Mouse (Mus musculus): ENCODE measurements around the gene Lcp1. TPM values are rescaled to one million over a fixed set of nuclear protein-coding genes. Genes with fewer than 3 reads are reported as not detected.

The Lcp1 gene
- polyA plus RNA-seq, 1 experiment, result not detected

DNA sequence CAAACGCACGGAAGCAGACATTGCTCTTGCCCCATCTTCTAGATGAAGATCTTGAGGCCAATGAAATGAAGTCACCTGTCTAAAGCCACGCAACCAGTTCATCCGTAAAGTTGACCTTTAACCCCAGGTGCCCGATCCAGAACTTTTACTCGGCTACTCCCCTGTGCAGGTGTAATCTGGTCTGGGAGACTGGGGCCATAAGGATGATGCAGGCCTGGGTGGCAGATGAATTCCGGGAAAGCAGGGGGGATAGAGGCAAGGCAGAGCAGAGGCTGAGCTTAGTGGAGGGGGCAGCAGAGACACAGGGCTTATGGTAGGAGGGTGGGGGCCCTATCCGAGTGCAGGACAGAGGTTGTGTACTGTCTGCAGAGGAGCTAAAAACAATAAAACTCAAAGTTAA is 43.4 kb downstream of the Lcp1 start:
- TF ChIP-seq CTCF (IDR thresholded peaks at IDR 0.05; ENCODE audit: insufficient read depth, low read depth, low read length), result no peak
- TF ChIP-seq POLR2A (IDR thresholded peaks at IDR 0.05; ENCODE audit: insufficient read depth, low read depth, low read length), result no peak

DNA sequence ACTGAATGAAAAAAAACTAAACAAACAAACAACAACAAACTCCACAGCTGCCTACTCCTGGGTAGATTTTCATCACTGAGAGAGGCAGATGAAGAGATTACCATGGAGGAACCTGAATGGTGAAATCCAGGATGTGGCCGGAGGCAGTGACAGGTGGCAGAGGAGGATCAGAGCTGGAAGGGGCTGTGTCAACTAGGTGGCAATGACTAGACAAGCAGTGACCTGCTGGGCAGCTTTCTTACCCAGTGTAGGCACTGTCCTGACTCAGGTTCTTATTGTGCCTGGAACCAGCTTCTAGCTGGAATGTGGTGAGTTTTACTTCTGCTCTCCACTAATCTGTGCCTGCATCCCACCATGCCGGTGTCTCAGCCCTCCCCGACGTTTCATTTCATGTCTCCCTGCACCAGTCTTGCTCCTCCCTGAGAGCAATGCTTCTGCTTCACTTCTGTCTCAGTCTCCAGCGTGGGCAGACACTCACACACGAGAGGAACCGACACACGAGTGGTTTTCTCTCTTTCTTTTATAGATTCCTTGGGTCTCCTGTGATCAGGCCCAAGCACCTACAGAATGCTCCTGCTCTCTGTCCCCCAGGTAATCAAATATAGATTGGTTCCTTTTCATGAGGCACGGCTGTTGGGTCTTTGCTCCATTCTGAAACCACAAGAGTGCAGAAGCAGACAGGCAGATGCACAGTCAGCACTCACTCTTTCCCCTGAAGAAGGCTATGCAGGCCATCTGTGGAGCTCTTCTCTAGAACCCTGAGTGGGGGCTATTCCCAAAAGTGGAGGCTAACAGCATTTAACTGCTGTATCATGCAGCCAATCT is 44.0 kb downstream of the Lcp1 start:
- 77% methylated on average over 9 of the region's 9 CpGs for WGBS

More for the DNA sequence above, 43.4 kb downstream of the Lcp1 start:
- Histone ChIP-seq H3K27ac (ENCODE audit: insufficient read depth, low read depth, low read length) (no peak overlapping the region), H3K4me1 (ENCODE audit: control insufficient read depth, insufficient read depth, low read length) (no peaks in the 10 kb centered on the region), H3K4me3 (ENCODE audit: insufficient read depth, low read depth, low read length) (no peak overlapping the region)
- WGBS, result 91% methylated on average over 8 of the region's 8 CpGs

GRCm38 (mm10) chr14:75175781-75176180 is 44.9 kb downstream of the Lcp1 start:
- TF ChIP-seq CTCF (IDR thresholded peaks at IDR 0.05; ENCODE audit: insufficient read depth, low read depth, low read length), result no peak
- TF ChIP-seq POLR2A (IDR thresholded peaks at IDR 0.05; ENCODE audit: insufficient read depth, low read depth, low read length), result no peak
- no peak overlapping the region for H3K27ac ChIP-seq (ENCODE audit: insufficient read depth, low read depth, low read length)

More for the DNA sequence above, 44.0 kb downstream of the Lcp1 start:
- Histone ChIP-seq H3K4me3 (ENCODE audit: insufficient read depth, low read depth, low read length) (no peak overlapping the region), H3K4me1 (ENCODE audit: control insufficient read depth, insufficient read depth, low read length) (no peaks in the 10 kb centered on the region), H3K27ac (ENCODE audit: insufficient read depth, low read depth, low read length) (no peak overlapping the region)
- TF ChIP-seq POLR2A (IDR thresholded peaks at IDR 0.05; ENCODE audit: insufficient read depth, low read depth, low read length), result no peak
- TF ChIP-seq CTCF (IDR thresholded peaks at IDR 0.05; ENCODE audit: insufficient read depth, low read depth, low read length), result no peak

DNA sequence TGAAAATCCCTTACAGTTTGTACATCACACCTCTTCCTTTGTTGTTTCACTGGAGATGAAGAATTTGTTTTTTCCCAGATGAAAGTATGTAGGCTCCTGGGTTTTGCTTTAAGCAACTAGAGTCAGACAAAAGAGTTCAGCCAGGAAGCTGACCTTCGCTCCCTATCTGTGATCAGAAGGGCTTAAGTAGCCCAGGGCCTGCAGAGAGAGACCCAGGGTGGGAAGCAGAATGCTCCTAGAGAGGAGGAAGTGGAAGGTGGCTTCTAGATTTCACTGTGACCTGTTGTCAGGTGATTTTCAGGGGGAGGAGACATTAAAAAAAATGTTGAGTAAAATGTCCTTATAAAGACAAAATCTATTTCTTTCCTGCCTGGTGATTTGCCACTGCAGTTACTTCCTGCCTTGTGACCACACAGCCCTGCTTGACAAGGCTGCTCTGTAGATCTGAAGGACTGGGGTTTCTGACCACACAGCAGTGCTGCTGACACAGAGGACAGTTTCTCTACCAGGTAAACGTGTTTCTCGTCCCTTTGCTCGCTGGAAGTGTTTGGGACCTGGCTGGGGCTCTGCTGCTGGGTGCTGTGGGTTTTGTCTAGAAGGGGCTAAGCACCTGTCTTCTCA is 45.6 kb downstream of the Lcp1 start:
- WGBS, result 79% methylated on average over 4 of the region's 4 CpGs
- Histone ChIP-seq H3K4me1 (ENCODE audit: control insufficient read depth, insufficient read depth, low read length) (no peaks in the 10 kb centered on the region), H3K27ac (ENCODE audit: insufficient read depth, low read depth, low read length) (no peak overlapping the region), H3K4me3 (ENCODE audit: insufficient read depth, low read depth, low read length) (no peak overlapping the region)
- TF ChIP-seq POLR2A (IDR thresholded peaks at IDR 0.05; ENCODE audit: insufficient read depth, low read depth, low read length), result no peak
- TF ChIP-seq CTCF (IDR thresholded peaks at IDR 0.05; ENCODE audit: insufficient read depth, low read depth, low read length), result no peak

More at GRCm38 (mm10) chr14:75175781-75176180, 44.9 kb downstream of the Lcp1 start:
- H3K4me1 ChIP-seq (ENCODE audit: control insufficient read depth, insufficient read depth, low read length), result no peaks in the 10 kb centered on the region
- H3K4me3 ChIP-seq (ENCODE audit: insufficient read depth, low read depth, low read length), result no peak overlapping the region
- 90% methylated on average over 7 of the region's 7 CpGs for WGBS

- no peak for TF ChIP-seq CTCF (IDR thresholded peaks at IDR 0.05; ENCODE audit: insufficient read depth, low read depth, low read length)
- no peak for TF ChIP-seq POLR2A (IDR thresholded peaks at IDR 0.05; ENCODE audit: insufficient read depth, low read depth, low read length)
- WGBS, result 79% methylated on average over 3 of the region's 3 CpGs
- H3K27ac ChIP-seq (ENCODE audit: insufficient read depth, low read depth, low read length), result no peak overlapping the region
These were observed 46.5 kb downstream of the Lcp1 start for GRCm38 (mm10) chr14:75177400-75177799.

GRCm38 (mm10) chr14:75178384-75178793 is 47.5 kb downstream of the Lcp1 start:
- H3K4me1 ChIP-seq (ENCODE audit: control insufficient read depth, insufficient read depth, low read length), result no peaks in the 10 kb centered on the region
- no peak overlapping the region for H3K4me3 ChIP-seq (ENCODE audit: insufficient read depth, low read depth, low read length)
- no peak for TF ChIP-seq CTCF (IDR thresholded peaks at IDR 0.05; ENCODE audit: insufficient read depth, low read depth, low read length)
- TF ChIP-seq POLR2A (IDR thresholded peaks at IDR 0.05; ENCODE audit: insufficient read depth, low read depth, low read length), result no peak
- H3K27ac ChIP-seq (ENCODE audit: insufficient read depth, low read depth, low read length), result no peak overlapping the region
- WGBS, result 87% methylated on average over 14 of the region's 14 CpGs

More at GRCm38 (mm10) chr14:75177400-75177799, 46.5 kb downstream of the Lcp1 start:
- Histone ChIP-seq H3K4me3 (ENCODE audit: insufficient read depth, low read depth, low read length) (no peak overlapping the region), H3K4me1 (ENCODE audit: control insufficient read depth, insufficient read depth, low read length) (no peaks in the 10 kb centered on the region)

DNA sequence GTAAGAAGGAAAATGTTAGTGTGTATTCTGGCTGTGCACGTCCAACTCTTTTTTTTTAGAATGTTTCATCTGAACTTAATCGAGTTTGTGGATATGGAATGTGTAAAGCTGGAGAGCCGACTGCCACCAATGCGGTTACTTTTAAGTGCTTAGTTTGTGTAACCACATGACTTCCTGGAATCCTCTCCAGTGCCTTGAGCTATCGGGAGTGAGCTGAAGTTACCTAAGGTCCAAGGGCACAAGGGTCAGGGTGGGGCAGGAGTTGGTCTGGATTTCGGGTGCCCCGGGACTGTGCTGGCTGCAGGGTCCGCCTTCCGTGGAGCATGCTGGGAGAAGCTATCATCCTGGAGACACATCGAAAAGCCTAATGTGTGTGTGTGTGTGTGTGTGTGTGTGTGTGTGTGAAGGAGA is 47.9 kb downstream of the Lcp1 start:
- Histone ChIP-seq H3K4me3 (ENCODE audit: insufficient read depth, low read depth, low read length) (0 out of 2 replicates have a peak overlapping the region, but pooled peaks have one; percentile 11), H3K4me1 (ENCODE audit: control insufficient read depth, insufficient read depth, low read length) (no peaks in the 10 kb centered on the region), H3K27ac (ENCODE audit: insufficient read depth, low read depth, low read length) (peak overlapping the region; percentile 13; the same call in 1 of the 2 replicates)
- TF ChIP-seq CTCF (IDR thresholded peaks at IDR 0.05; ENCODE audit: insufficient read depth, low read depth, low read length) (no peak), POLR2A (IDR thresholded peaks at IDR 0.05; ENCODE audit: insufficient read depth, low read depth, low read length) (no peak)
- WGBS, result 75% methylated on average over 10 of the region's 10 CpGs

DNA sequence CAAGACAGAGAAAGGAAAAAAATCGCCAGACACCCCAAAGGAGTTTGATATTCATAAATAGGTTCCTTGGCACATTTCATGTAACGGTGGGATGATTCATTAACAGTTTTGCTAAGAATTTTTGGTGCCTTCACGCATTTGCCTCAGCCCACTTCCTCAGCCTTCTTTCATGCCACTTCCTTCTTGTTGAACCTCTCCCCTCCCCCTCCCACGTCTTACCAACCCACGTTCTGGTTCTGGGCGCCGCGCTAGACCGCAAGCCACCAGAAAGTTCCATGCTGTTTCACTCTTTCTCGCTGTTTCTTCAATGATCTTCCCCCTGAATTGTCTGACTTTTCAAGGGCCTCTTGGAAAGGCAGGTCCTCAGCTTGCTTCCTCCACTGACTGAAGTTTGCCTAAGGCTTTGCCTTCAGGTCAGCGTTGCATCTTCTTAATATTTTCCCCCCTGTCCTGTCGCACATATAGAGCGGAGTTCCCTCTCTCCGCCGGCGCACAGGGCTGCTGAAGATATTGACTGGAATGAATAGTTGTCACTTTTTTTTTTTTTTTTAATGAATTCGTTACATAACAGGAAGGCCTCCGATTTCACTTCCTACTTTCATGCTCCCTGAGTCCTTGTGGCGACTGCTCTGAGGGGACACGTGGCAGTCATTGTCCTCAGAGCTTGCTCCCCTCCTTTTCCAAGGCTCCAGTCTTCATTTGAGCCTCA is 48.5 kb downstream of the Lcp1 start:
- Histone ChIP-seq H3K4me3 (ENCODE audit: insufficient read depth, low read depth, low read length) (no peak overlapping the region), H3K4me1 (ENCODE audit: control insufficient read depth, insufficient read depth, low read length) (no peaks in the 10 kb centered on the region), H3K27ac (ENCODE audit: insufficient read depth, low read depth, low read length) (peak overlapping the region; percentile 13; the same call in 1 of the 2 replicates)
- WGBS, result 86% methylated on average over 20 of the region's 20 CpGs
- TF ChIP-seq POLR2A (IDR thresholded peaks at IDR 0.05; ENCODE audit: insufficient read depth, low read depth, low read length) (no peak), CTCF (IDR thresholded peaks at IDR 0.05; ENCODE audit: insufficient read depth, low read depth, low read length) (no peak)

All from olfactory bulb, adult 2 months (tissue).